Mouse (Mus musculus): ENCODE measurements around the gene Ccnd2. TPM values are rescaled to one million over a fixed set of nuclear protein-coding genes. Genes with fewer than 3 reads are reported as not detected.
A peak's percentile ranks its signal among the peaks of the same experiment; 100 is the strongest.

Gene Ccnd2
- total RNA-seq, 2 experiments from 2014 or later, result 5.2 to 26.0 TPM

- no peak for ATAC-seq (replicated peaks; ENCODE audit: low FRiP score, poor library complexity, severe bottlenecking)
Observed at GRCm38 (mm10) chr6:127149303-127149943, 2.6 kb downstream of the Ccnd2 start.

DNA sequence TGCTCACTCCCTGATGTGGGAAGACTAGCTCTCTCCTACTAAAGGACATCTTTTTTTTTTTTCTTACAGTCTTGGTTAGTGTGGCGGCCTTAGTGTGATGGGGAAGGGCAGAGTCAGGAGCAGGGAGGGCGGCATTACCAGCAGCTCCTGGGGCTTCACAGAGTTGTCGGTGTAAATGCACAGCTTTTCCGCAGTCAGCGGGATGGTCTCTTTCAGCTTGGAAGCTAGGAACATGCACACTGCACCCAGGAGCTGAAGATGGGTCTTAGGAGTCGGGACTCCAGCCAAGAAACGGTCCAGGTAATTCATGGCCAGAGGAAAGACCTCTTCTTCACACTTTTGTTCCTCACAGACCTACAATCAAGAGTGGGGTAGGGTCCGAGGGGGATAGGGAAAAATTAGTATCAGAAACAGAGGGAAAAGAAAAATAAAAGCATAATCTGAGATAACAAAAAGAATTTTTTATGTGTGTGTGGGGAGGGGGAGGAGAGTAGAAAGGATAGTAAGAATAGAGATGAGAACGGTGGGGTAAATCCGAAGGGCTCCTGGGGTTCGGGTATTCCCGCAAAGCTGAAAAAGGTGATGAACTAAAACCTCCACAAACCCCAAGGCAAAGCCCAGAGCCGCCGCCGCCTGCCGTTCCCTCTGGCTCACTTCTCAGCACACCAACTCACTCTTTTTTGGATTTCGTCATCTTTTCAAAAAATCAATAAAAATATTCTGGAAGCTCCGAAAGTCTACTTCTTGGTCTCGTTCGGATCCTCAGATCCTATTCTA, 3.3 kb downstream of the Ccnd2 start:
- no peak for ATAC-seq (replicated peaks; ENCODE audit: low FRiP score, poor library complexity, severe bottlenecking)

GRCm38 (mm10) chr6:127147665-127148064, 4.3 kb downstream of the Ccnd2 start:
- peak; percentile 73 for ATAC-seq (replicated peaks; ENCODE audit: low FRiP score, poor library complexity, severe bottlenecking)

DNA sequence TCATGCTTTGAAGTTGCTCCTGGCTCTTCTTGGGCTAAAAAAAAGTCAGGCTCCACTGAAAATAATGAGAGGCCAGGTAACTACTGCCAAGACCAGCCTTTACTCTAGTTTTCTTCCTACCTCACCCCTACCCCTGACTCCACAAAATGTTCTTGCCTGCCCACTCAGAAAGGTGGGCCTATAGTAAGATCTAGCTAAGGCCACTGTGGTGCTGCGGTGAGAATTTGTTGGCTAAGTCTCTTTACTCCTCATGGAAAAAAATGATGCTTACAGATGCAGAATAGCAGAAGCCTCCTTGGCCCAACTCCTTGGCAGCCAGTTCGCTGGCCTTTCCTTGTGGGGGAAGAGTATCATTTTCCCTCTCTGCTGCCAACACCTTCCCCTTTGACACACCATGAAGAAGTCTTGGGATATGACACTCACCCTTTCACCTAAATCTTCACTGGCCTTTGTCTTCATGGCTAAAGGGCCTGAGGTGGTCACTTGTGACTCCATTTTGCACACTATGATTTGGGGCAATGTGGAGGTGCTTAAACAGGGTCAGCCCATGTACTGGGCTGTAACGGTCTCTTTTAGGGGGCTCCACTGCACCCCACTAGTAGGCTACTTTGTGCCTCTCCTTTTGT, 5.6 kb downstream of the Ccnd2 start:
- no peak for ATAC-seq (replicated peaks; ENCODE audit: low FRiP score, poor library complexity, severe bottlenecking)

DNA sequence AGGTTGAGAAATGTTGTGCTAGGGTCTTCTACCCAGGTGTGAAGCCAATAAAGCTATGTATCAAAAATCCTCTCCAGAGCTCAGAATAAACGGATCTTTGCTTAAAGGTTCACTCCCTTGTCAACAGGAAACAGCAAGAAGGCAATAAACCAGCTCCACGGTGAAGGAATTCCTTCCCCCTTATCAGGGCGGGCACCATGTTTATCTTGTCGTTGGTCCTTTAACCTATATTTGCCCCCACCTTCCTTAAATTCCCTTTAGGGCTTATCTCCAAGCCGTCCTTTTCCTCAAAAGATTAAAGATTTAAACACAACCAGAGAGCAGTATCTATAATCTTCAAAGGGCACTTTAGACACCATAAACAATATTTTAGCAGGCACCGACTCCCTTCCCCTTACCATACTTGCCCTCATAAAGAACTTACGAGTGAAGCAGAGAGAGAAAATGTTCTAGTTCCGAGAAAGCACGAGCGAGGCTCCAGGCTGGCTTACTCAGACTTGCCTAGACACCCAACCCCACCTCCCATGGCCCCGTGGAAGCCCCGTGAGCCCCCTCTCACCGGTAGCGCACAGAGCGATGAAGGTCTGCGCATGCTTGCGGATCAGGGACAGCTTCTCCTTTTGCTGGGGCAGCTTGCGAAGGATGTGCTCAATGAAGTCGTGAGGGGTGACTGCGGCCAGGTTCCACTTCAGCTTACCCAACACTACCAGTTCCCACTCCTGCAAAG, 6.4 kb downstream of the Ccnd2 start:
- ATAC-seq (replicated peaks; ENCODE audit: low FRiP score, poor library complexity, severe bottlenecking), result no peak

- no peak for ATAC-seq (replicated peaks; ENCODE audit: low FRiP score, poor library complexity, severe bottlenecking)
Observed at GRCm38 (mm10) chr6:127143576-127144288, 8.3 kb downstream of the Ccnd2 start.

DNA sequence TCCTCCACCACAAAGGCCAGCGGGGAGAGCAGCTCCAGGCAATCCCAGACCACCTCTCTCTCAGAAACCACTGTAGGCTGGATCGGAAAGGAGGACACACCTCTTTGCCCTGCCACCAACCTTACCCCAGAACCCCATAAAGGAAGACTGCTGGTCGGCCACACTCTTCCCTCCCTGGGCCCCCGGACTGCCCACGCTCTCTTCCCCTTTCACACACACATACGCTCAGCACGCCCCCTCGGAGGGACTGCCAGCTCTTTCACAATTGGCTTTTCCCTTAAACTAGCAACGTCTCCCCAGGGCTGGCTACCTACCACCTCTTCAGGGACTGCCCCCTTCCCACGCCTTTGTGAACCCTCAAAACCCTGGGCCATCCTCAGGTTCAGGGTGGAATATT, 8.9 kb downstream of the Ccnd2 start:
- no peak for ATAC-seq (replicated peaks; ENCODE audit: low FRiP score, poor library complexity, severe bottlenecking)

GRCm38 (mm10) chr6:127142154-127143123, 9.6 kb downstream of the Ccnd2 start:
- ATAC-seq (replicated peaks; ENCODE audit: low FRiP score, poor library complexity, severe bottlenecking), result peak; percentile 73

- ATAC-seq (replicated peaks; ENCODE audit: low FRiP score, poor library complexity, severe bottlenecking), result no peak
Observed at GRCm38 (mm10) chr6:127138962-127139361, 13.0 kb downstream of the Ccnd2 start.

GRCm38 (mm10) chr6:127133433-127134245, 18.4 kb downstream of the Ccnd2 start:
- ATAC-seq (replicated peaks; ENCODE audit: low FRiP score, poor library complexity, severe bottlenecking), result no peak

DNA sequence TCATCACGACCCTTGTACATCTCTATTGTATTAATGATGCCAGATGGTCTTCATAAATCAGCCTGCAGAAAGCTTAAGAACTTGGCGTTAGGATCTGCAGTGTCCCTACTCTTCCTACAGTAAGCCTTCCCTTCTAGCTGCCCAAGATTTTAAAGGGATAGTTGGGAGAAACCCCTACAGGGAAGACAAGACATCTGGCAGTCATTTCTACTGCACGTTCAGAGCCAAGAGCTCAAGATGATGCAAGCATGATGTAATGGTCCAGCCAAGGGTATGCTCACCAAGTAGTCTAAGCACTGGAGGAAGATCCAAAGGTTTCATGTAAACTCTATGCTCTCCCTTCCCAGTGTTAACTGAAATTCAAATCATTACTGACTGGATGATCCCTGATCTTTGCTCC, 19.3 kb downstream of the Ccnd2 start:
- no peak for ATAC-seq (replicated peaks; ENCODE audit: low FRiP score, poor library complexity, severe bottlenecking)

- no peak for ATAC-seq (replicated peaks; ENCODE audit: low FRiP score, poor library complexity, severe bottlenecking)
Observed at GRCm38 (mm10) chr6:127131946-127132345, 20.0 kb downstream of the Ccnd2 start.

DNA sequence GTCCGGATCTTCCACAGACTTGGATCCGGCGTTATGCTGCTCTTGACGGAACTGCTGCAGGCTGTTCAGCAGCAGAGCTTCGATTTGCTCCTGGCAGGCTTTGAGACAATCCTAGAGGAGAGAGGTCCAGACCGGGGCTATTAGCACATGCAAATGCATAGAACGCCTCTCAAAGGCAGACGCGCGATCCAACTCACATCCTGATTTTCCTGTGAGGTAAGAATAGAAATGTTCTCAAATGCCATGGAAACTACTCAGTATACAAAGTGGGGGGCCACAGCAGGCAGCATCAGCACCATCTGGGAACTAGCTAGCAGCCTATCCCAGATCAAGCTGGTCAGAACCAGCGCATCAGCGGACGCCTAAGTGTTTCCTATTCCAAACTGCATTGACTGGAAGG, 21.6 kb downstream of the Ccnd2 start:
- ATAC-seq (replicated peaks; ENCODE audit: low FRiP score, poor library complexity, severe bottlenecking), result no peak

GRCm38 (mm10) chr6:127129659-127130058, 22.3 kb downstream of the Ccnd2 start:
- no peak for ATAC-seq (replicated peaks; ENCODE audit: low FRiP score, poor library complexity, severe bottlenecking)

DNA sequence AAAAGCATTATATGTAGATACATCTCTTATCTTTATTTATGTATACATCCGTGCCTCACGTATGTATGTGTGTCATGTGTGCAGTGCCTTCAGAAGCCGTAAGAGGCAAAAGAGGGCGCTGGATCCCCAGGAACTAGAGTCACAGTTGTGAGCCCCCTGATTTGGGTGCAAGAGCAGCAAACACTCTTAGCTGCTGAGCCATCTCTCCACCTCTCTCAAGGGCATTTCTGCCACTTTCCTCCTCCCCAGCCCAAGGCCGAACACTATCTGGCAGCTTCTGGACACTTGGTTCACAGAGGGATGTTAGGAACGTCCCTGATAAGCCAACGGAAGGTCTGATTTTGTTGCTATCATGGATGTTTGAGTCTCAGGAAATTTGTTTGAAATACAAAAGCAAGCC, 28.5 kb downstream of the Ccnd2 start:
- ATAC-seq (replicated peaks; ENCODE audit: low FRiP score, poor library complexity, severe bottlenecking), result no peak

DNA sequence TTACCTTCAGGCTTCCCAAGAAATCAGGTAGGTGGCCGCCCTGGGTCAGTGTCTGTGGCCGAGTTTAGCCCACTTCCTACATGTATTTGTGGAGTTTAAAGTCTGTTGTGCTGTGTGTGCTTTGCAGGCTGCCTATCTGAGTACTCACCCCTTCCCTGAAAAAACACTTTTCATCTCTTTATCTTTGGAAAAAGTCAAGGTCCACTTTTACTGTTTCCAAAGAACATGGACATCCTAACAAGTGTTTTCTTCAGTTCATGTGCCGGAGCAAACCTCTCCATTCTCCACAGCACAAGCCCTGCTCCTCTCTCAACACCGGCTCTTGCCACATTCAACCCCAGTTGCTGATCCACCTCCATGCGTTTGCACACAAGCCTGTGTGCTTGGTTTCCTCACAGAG, 29.0 kb downstream of the Ccnd2 start:
- ATAC-seq (replicated peaks; ENCODE audit: low FRiP score, poor library complexity, severe bottlenecking), result no peak

DNA sequence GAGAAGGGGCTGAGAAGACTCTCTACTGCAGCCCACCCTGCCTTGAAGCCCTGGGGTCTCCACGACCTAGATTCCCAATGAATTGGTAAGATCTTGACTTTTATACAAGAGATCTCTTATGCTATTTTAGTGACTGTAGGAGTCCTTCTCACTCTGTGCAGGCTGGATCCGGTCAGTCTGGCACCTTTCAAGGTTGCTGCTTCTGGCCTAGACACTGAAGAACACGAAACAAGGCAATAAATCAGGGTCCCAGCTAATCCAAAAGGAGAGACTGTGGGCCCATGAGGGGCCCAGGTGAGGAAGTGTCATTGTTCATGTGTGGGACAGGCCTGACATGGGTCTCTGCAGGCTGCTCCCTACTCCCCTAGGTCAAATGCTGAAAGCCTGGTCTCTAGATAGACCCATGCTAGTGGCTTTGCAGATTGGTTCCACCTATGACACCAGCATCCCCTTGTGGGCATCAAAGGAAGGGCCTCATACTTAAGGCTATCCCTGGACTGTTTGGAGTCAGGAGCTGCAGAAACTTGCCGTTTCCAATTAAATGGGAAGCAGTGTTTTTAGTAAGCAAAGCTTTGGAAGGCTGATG, 29.7 kb downstream of the Ccnd2 start:
- no peak for ATAC-seq (replicated peaks; ENCODE audit: low FRiP score, poor library complexity, severe bottlenecking)

All from erythroid progenitor cell, adult 5-6 weeks (primary cell).